Mouse (Mus musculus): ENCODE results near the gene Gm10192.

GRCm38 (mm10) chr4:97217906-97218305 lies 34.9 kb upstream of the Gm10192 start:
- TF ChIP-seq CTCF (IDR thresholded peaks at IDR 0.05; ENCODE audit: control insufficient read depth, insufficient read depth, insufficient read length): no peak
- no peak for TF ChIP-seq MYOD1 (IDR thresholded peaks at IDR 0.05; ENCODE audit: control insufficient read depth, insufficient read length, low read depth)
- TF ChIP-seq MAX (IDR thresholded peaks at IDR 0.05): no peak
- TF ChIP-seq CEBPB (IDR thresholded peaks at IDR 0.05; ENCODE audit: low read depth): no peak
- no peak for TF ChIP-seq USF1 (IDR thresholded peaks at IDR 0.05; ENCODE audit: low read depth)
- TF ChIP-seq MYOG (IDR thresholded peaks at IDR 0.05; ENCODE audit: control insufficient read depth, extremely low read depth, insufficient read length): no peak
